Mouse (Mus musculus): ENCODE data around the gene Cdkl4.
A peak's percentile ranks its signal among the peaks of the same experiment; 100 is the strongest.
"Not testable (repeated sequence)": the region's sequence is repeated elsewhere in the genome, so short reads cannot be mapped to it uniquely, and the experiment has no call there.

Gene Cdkl4

GRCm38 (mm10) chr17:80563762-80564610, 13.6 kb downstream of the Cdkl4 start:
- DNase-seq (ENCODE audit: low spot score) = not testable (repeated sequence)

GRCm38 (mm10) chr17:80562792-80563191, 14.8 kb downstream of the Cdkl4 start:
- no peak for DNase-seq (ENCODE audit: low spot score)

- DNase-seq (ENCODE audit: low spot score) = peak; percentile 59
Measured at GRCm38 (mm10) chr17:80560669-80561401, 16.8 kb downstream of the Cdkl4 start.

- DNase-seq (ENCODE audit: low spot score) = no peak
Measured at GRCm38 (mm10) chr17:80559745-80560144, 17.9 kb downstream of the Cdkl4 start.

GRCm38 (mm10) chr17:80559050-80559449, 18.6 kb downstream of the Cdkl4 start:
- no peak for DNase-seq (ENCODE audit: low spot score)

- no peak for DNase-seq (ENCODE audit: low spot score)
Measured at GRCm38 (mm10) chr17:80558583-80558982, 19.0 kb downstream of the Cdkl4 start.

- no peak for DNase-seq (ENCODE audit: low spot score)
Measured at GRCm38 (mm10) chr17:80557461-80557860, 20.2 kb downstream of the Cdkl4 start.

GRCm38 (mm10) chr17:80553318-80554270, 24.0 kb downstream of the Cdkl4 start:
- peak; percentile 71 for DNase-seq (ENCODE audit: low spot score)

GRCm38 (mm10) chr17:80552653-80553052, 25.0 kb downstream of the Cdkl4 start:
- no peak for DNase-seq (ENCODE audit: low spot score)

GRCm38 (mm10) chr17:80550981-80551380, 26.6 kb downstream of the Cdkl4 start:
- DNase-seq (ENCODE audit: low spot score) = no peak

- no peak for DNase-seq (ENCODE audit: low spot score)
Measured at GRCm38 (mm10) chr17:80546846-80547245, 30.8 kb downstream of the Cdkl4 start.

- no peak for DNase-seq (ENCODE audit: low spot score)
Measured at GRCm38 (mm10) chr17:80546227-80546626, 31.4 kb downstream of the Cdkl4 start.

- no peak for DNase-seq (ENCODE audit: low spot score)
Measured at GRCm38 (mm10) chr17:80543646-80544045, 34.0 kb downstream of the Cdkl4 start.

- no peak for DNase-seq (ENCODE audit: low spot score)
Measured at GRCm38 (mm10) chr17:80537136-80537535, 40.5 kb downstream of the Cdkl4 start.

GRCm38 (mm10) chr17:80535633-80536032, 42.0 kb downstream of the Cdkl4 start:
- DNase-seq (ENCODE audit: low spot score) = no peak

- not testable (repeated sequence) for DNase-seq (ENCODE audit: low spot score)
Measured at GRCm38 (mm10) chr17:80531351-80531750, 46.3 kb downstream of the Cdkl4 start.

GRCm38 (mm10) chr17:80523231-80523630, 54.4 kb downstream of the Cdkl4 start:
- no peak for DNase-seq (ENCODE audit: low spot score)

GRCm38 (mm10) chr17:80522229-80522556, 55.4 kb downstream of the Cdkl4 start:
- no peak for DNase-seq (ENCODE audit: low spot score)

- DNase-seq (ENCODE audit: low spot score) = no peak
Measured at GRCm38 (mm10) chr17:80521521-80522228, 55.9 kb downstream of the Cdkl4 start.

- no peak for DNase-seq (ENCODE audit: low spot score)
Measured at GRCm38 (mm10) chr17:80520537-80520936, 57.1 kb downstream of the Cdkl4 start.

- DNase-seq (ENCODE audit: low spot score) = no peak
Measured at GRCm38 (mm10) chr17:80518811-80519210, 58.8 kb downstream of the Cdkl4 start.

GRCm38 (mm10) chr17:80517244-80517643, 60.4 kb downstream of the Cdkl4 start:
- DNase-seq (ENCODE audit: low spot score) = no peak
